Mouse (Mus musculus) cortical plate, adult 2 months (tissue): ENCODE measurements around the gene Aff2.

ENCODE experiments used
- CTCF ChIP-seq: fragments of 200-500 bp; IDR thresholded peaks from 2 replicates; pipeline ENCODE4 v1.5.1; 2011; ENCODE audit warnings: mild to moderate bottlenecking, control low read depth, low read length; ENCODE audit not compliant: insufficient read depth; ENCODE audit errors: extremely low read depth
- POLR2A ChIP-seq: fragments of 200-500 bp; IDR thresholded peaks from 2 replicates; pipeline ENCODE4 v1.6.1; 2011; ENCODE audit warnings: mild to moderate bottlenecking, low read length, control low read depth; ENCODE audit not compliant: insufficient read depth; ENCODE audit errors: extremely low read depth

DNA sequence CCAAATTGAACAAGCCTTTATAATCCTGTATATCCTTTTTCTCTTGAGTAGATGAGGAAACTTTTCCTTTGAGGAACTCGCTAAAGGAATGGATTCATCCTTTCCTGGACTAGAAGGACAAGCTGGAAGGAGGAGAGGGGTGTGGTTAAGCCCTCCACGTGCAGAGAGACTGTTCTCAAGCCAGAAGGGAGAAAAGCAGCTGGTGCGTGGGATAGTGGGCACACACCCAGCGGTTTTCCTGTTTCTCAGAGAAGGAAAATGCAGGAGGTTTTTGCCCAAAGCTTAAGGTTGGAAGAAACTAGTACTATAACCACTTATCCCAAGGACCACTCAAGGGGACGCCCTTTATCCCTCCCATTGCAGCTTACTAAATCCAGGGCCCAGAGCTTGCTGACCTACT is 734 bp upstream of the Aff2 start:
- TF ChIP-seq POLR2A: no peak
- no peak for TF ChIP-seq CTCF
